ENCODE assay signal across 26 mouse cellular contexts in the genomic region with DNA sequence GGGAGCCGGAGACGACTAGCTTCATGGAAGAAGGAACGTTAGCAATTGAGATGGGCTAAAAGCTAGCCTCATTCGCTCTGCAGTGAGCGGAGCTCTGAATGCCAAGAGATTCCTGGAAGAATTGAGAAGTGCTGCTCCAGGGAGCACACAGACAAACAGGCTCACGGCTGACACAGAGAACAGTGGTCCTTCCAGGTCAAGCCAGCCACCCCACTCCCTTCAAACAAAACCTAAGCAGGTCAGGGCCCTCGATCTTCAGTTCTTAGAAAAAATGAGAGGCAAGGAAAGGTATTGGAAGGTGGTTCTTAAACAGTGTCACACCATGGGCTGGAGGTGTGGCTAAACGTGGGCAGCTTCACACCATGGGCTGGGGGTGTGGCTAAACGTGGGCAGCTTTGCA. TPM values are rescaled to one million over a fixed set of nuclear protein-coding genes. Genes with fewer than 3 reads are reported as not detected.
DNase-seq lines count a peak whose midpoint lies in the region; ATAC-seq and TF ChIP-seq lines count a peak whose summit lies in the region.
"Had no signal": no experiment of that assay in that cellular context is flagged by ENCODE, and none has a peak within 500 bp of the region (broad histone marks: within the 10 kb centered on the region; RNA-seq: fewer than 3 reads in every experiment).

No protein-coding gene starts in this region.

- no peak overlapping the region for H3K4me2 ChIP-seq in forebrain, embryonic 11.5 days (ENCODE audit: low read depth, low read length, severe bottlenecking)
- H3K4me2 ChIP-seq: embryonic facial prominence, embryonic 13.5 days; embryonic facial prominence, embryonic 15.5 days; forebrain, embryonic 12.5 days had no signal

- no peak for TF ChIP-seq CTCF in E14TG2a.4 (conservative IDR thresholded peaks at IDR 0.05; ENCODE audit: low read length)
- TF ChIP-seq CTCF in lung, adult 2 months (IDR thresholded peaks at IDR 0.05; ENCODE audit: insufficient read depth, low read length) = no peak

- DNase-seq in forebrain, embryonic 11.5 days (ENCODE audit: low spot score) = peak; percentile 16
- DNase-seq in forebrain, embryonic 10.5 days (ENCODE audit: extremely low spot score, low spot score) = no peak
- DNase-seq in R1 (ENCODE audit: low read depth, low spot score) = peak; percentile 76
- no peak for DNase-seq in lung, adult 2 months
- no peak for DNase-seq in lung, postnatal 14 days
- DNase-seq in kidney, postnatal 10 days = no peak
- DNase-seq: adrenal gland, adult 2 months; adrenal gland, postnatal 10 days; adrenal gland, postnatal 25 days; cerebellum, adult 11 months; cerebellum, adult 18-20 months; cerebellum, adult 8-10 months; cerebellum, adult 9-11 months; cerebellum, postnatal 14 days; cerebellum, postnatal 36 days; embryo, embryonic 11 days had no signal

- no peaks in the 10 kb centered on the region for H3K27me3 ChIP-seq in forebrain, embryonic 11.5 days (ENCODE audit: control insufficient read depth, insufficient read depth, low read length)
- H3K27me3 ChIP-seq in forebrain, embryonic 10.5 days (ENCODE audit: poor library complexity, severe bottlenecking) = no peaks in the 10 kb centered on the region
- H3K27me3 ChIP-seq in E14TG2a.4 (ENCODE audit: insufficient read depth, low read length) = no peaks in the 10 kb centered on the region
- H3K27me3 ChIP-seq: embryonic facial prominence, embryonic 13.5 days; embryonic facial prominence, embryonic 15.5 days; forebrain, embryonic 12.5 days had no signal

- 80% methylated on average over 9 of the region's 9 CpGs for WGBS in forebrain, embryonic 11.5 days
- 84% methylated on average over 9 of the region's 9 CpGs for WGBS in forebrain, embryonic 10.5 days
- 72% methylated on average over 9 of the region's 9 CpGs for WGBS in lung, adult 2 months

- H3K9ac ChIP-seq in forebrain, embryonic 11.5 days (ENCODE audit: low read length) = no peak overlapping the region
- H3K9ac ChIP-seq: embryonic facial prominence, embryonic 13.5 days; embryonic facial prominence, embryonic 15.5 days; forebrain, embryonic 12.5 days had no signal

- H3K36me3 ChIP-seq in forebrain, embryonic 11.5 days (ENCODE audit: control insufficient read depth, insufficient read depth, low read length) = no peaks in the 10 kb centered on the region
- H3K36me3 ChIP-seq in forebrain, embryonic 10.5 days (replicated peaks) = peaks cover 7% of the 10 kb centered on the region
- H3K36me3 ChIP-seq in E14TG2a.4 (ENCODE audit: insufficient read depth, low read length) = 0 out of 2 replicates have a peak, but pooled peaks cover 2% of the 10 kb centered on the region
- H3K36me3 ChIP-seq: embryonic facial prominence, embryonic 13.5 days; embryonic facial prominence, embryonic 15.5 days; forebrain, embryonic 12.5 days had no signal

- H3K4me3 ChIP-seq in forebrain, embryonic 11.5 days (ENCODE audit: low read depth, low read length) = no peak overlapping the region
- H3K4me3 ChIP-seq in forebrain, embryonic 10.5 days = no peak overlapping the region
- peak overlapping the region; percentile 49 for H3K4me3 ChIP-seq in E14TG2a.4 (replicated peaks; ENCODE audit: low read length)
- H3K4me3 ChIP-seq in lung, adult 2 months (replicated peaks; ENCODE audit: extremely low read depth, low read depth, low read length) = no peak overlapping the region
- H3K4me3 ChIP-seq: embryonic facial prominence, embryonic 13.5 days; embryonic facial prominence, embryonic 15.5 days; erythroblast, embryonic 14.5 days; forebrain, embryonic 12.5 days had no signal

- TF ChIP-seq POLR2A in lung, adult 2 months (IDR thresholded peaks at IDR 0.05; ENCODE audit: borderline replicate concordance, extremely low read depth, low read depth, low read length) = no peak

- H3K27ac ChIP-seq in forebrain, embryonic 11.5 days (ENCODE audit: low read depth, low read length) = no peak overlapping the region
- H3K27ac ChIP-seq in forebrain, embryonic 10.5 days = no peak overlapping the region
- H3K27ac ChIP-seq: embryonic facial prominence, embryonic 13.5 days; embryonic facial prominence, embryonic 15.5 days; forebrain, embryonic 12.5 days had no signal

- H3K9me3 ChIP-seq in forebrain, embryonic 11.5 days (ENCODE audit: control insufficient read depth, low read length) = no peaks in the 10 kb centered on the region
- H3K9me3 ChIP-seq in forebrain, embryonic 10.5 days = no peaks in the 10 kb centered on the region; the same call in 1 of the 2 replicates
- H3K9me3 ChIP-seq in E14TG2a.4 (ENCODE audit: low read length) = peaks cover 32% of the 10 kb centered on the region
- H3K9me3 ChIP-seq: embryonic facial prominence, embryonic 13.5 days; embryonic facial prominence, embryonic 15.5 days; forebrain, embryonic 12.5 days had no signal

- ATAC-seq in forebrain, embryonic 11.5 days (replicated peaks; ENCODE audit: low FRiP score) = no peak
- 0 out of 2 replicates have a peak, but pooled peaks have one; percentile 23 for ATAC-seq in megakaryocyte progenitor cell, adult 5-6 weeks (replicated peaks; ENCODE audit: poor library complexity)
- ATAC-seq: forebrain, embryonic 14.5 days; forebrain, embryonic 16.5 days had no signal

- no peaks in the 10 kb centered on the region for H3K4me1 ChIP-seq in forebrain, embryonic 11.5 days (replicated peaks; ENCODE audit: control insufficient read depth, insufficient read depth, low read length)
- no peaks in the 10 kb centered on the region for H3K4me1 ChIP-seq in forebrain, embryonic 10.5 days
- peaks cover 40% of the 10 kb centered on the region for H3K4me1 ChIP-seq in E14TG2a.4 (replicated peaks; ENCODE audit: low read depth, low read length)
- no peaks in the 10 kb centered on the region for H3K4me1 ChIP-seq in lung, adult 2 months (ENCODE audit: control insufficient read depth, insufficient read depth, low read length)
- H3K4me1 ChIP-seq: embryonic facial prominence, embryonic 13.5 days; embryonic facial prominence, embryonic 15.5 days; forebrain, embryonic 12.5 days had no signal

RNA-seq across cellular contexts. Expression of a gene that starts 40.5 kb away (rescaled TPM):
- polyA plus RNA-seq in forebrain, embryonic 11.5 days (2014; fragmentation: Nextera tagmentation; extraction: Ambion mirVana) = 2.4 and 3.1 TPM in 2 replicates
- 2.3 and 2.6 TPM in 2 replicates for polyA plus RNA-seq in forebrain, embryonic 10.5 days (2016; fragmentation: Nextera tagmentation; extraction: Ambion mirVana)
- total RNA-seq in megakaryocyte progenitor cell, adult 5-6 weeks (2015) = 0.07 TPM in 1 of 2 replicates, not detected in the other
- 0.14 TPM in 1 of 2 replicates, not detected in the other for total RNA-seq in megakaryocyte progenitor cell, adult 5-6 weeks (2017)
- 0.23 and 0.26 TPM in 2 replicates for polyA plus RNA-seq in lung, adult 2 months (2012; rRNA removed)
- total RNA-seq: MEL had no signal
- polyA plus RNA-seq: C2C12; erythroblast, embryonic 14.5 days had no signal

Comparison
In these comparisons a context has a peak if more than half of its experiments do, and no peak if none do; other contexts are left out.
1. DNase-seq: peak in forebrain, embryonic 11.5 days (single experiment) and R1 (single experiment); none in forebrain, embryonic 10.5 days (single experiment), lung, adult 2 months (single experiment), lung, postnatal 14 days (single experiment) and kidney, postnatal 10 days (single experiment).